Mouse (Mus musculus) forebrain, embryonic 11.5 days (tissue): ENCODE measurements around the gene Ric1. TPM values are rescaled to one million over a fixed set of nuclear protein-coding genes. Genes with fewer than 3 reads are reported as not detected.

Experiments
- ATAC-seq: fragments of 200-750 bp; cut with Nextera tagmentation; replicated peaks from 2 replicates; pipeline ENCODE4 v1.8.0; 2017; ENCODE audit warnings: moderate TSS enrichment; ENCODE audit not compliant: low FRiP score
- DNase-seq: peaks from one replicate; pipeline ENCODE4 v3.0.0-alpha.2; 2017; ENCODE audit warnings: low spot score
- H3K27ac ChIP-seq: fragments of 300-500 bp; sonication (generic); 2 replicates; pipeline ENCODE4 v1.5.1; 2014; ENCODE audit warnings: low read depth, low read length
- H3K27me3 ChIP-seq: fragments of 300-500 bp; sonication (generic); 2 replicates; pipeline ENCODE4 v1.6.1; 2014; ENCODE audit warnings: mild to moderate bottlenecking, low read length, mixed read lengths; ENCODE audit not compliant: control insufficient read depth, insufficient read depth
- H3K36me3 ChIP-seq: fragments of 300-500 bp; sonication (generic); 2 replicates; pipeline ENCODE4 v1.6.1; 2014; ENCODE audit warnings: mild to moderate bottlenecking, low read length, moderate library complexity, mixed read lengths; ENCODE audit not compliant: control insufficient read depth, insufficient read depth
- H3K4me1 ChIP-seq: fragments of 300-500 bp; sonication (generic); replicated peaks from 2 replicates; pipeline ENCODE4 v1.6.1; 2014; ENCODE audit warnings: low read length, mixed read lengths; ENCODE audit not compliant: control insufficient read depth, insufficient read depth
- H3K4me2 ChIP-seq: fragments of 300-500 bp; sonication (generic); 2 replicates; pipeline ENCODE4 v1.6.1; 2014; ENCODE audit warnings: low read depth, mild to moderate bottlenecking, low read length, moderate library complexity, mixed read lengths; ENCODE audit not compliant: severe bottlenecking
- H3K4me3 ChIP-seq: fragments of 300-500 bp; sonication (generic); 2 replicates; pipeline ENCODE4 v1.5.1; 2014; ENCODE audit warnings: low read depth, low read length
- H3K9ac ChIP-seq: fragments of 300-500 bp; sonication (generic); 2 replicates; pipeline ENCODE4 v1.6.1; 2014; ENCODE audit warnings: low read length
- H3K9me3 ChIP-seq: fragments of 300-500 bp; sonication (generic); 2 replicates; pipeline ENCODE4 v1.6.1; 2016; ENCODE audit warnings: low read length, mixed read lengths; ENCODE audit not compliant: control insufficient read depth
- WGBS: fragments of 180-500 bp; shearing (Covaris S2); extraction: QIAGEN DNeasy Blood & Tissue Kit; methylation state at CpG from one replicate; pipeline ENCODE4 v1.1.7; 2014; 5-methylcytosine and 5-hydroxymethylcytosine counted together
- polyA plus RNA-seq: library from polyadenylated mRNA; unstranded; fragments of >200 nt; fragmentation: Nextera tagmentation; extraction: Ambion mirVana; gene quantifications from 2 replicates; pipeline ENCODE4 v1.2.1, GENCODE M21; 2014

Ric1 gene
- polyA plus RNA-seq, result 11.8 and 13.5 TPM in 2 replicates

DNA sequence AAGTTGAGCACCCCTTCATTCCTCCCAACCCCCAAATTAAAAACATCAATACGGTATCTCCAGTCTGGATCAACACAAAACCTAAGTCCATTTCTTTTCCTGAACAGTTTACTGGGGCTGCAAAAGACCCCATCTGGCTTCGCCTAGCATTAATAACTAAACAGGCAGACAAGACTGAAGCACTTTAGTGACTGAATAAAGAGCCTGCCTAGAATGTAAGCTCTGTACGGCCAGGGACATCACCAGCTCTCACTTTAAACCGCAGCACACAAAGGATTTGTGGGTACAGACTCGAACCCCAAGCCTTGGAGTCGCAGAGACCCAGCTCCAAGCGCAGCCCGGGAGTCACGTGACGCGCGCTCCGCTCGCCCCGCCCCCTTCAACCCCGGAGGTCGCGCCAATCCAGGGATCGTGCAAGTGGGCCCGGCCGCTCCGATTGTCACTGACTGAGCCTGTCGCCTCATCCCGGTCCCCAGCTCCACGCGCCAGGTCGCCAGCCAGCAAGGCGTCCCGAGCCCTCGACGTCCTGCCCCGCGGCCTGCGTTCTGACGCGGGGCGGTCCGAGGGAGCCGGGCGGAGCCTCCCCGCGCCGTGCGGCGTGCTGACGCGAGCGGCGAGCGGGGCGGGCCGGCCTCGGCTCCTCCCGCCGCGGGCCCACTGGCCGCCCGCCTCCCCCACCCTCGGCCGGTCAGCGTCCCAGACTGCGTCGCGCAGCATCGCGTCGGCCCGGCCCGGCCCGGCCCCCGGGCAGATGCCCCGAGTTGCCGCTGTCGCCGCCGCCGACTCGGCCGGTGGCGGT is at the start of gene Ric1:
Gene Ric1, plus strand, starts transcription at position 646 of the 799 bp plus-strand sequence.
- under 1% methylated on average over 59 of the region's 80 CpGs for WGBS
- Histone ChIP-seq H3K4me1 (no peaks in the 10 kb centered on the region; the same call in 1 of the 2 replicates), H3K4me3 (peak within 1 kb of the TSS; percentile 89), H3K27ac (peak within 1 kb of the TSS; percentile 86), H3K9ac (peak within 1 kb of the TSS; percentile 87), H3K4me2 (peak within 1 kb of the TSS; percentile 74), H3K36me3 (no peaks in the 10 kb centered on the region), H3K9me3 (no peaks in the 10 kb centered on the region), H3K27me3 (no peaks in the 10 kb centered on the region)
- DNase-seq (peak; percentile 94), ATAC-seq (peak; percentile 98)

DNA sequence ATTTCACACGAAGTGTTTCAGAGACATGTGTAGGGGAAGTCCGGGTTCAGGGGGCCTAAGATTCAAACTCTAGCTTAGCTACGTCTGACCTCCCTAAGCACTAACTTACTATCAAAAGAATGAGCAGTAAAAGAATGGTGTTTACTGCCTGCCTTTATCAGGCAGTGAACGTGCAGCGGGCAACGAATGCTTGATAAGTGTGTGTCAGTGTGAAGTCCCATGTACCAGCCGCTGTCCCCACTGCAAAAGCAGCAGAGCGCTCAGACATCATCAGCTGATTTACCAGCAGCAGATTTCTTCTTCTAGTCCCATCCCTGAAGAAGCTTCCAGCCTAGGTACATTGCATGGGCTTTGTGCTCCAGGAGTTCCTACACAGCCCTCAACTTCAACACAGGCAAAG is 49.7 kb upstream of the Ric1 start:
- Histone ChIP-seq H3K4me1 (no peaks in the 10 kb centered on the region), H3K27me3 (no peaks in the 10 kb centered on the region), H3K9ac (no peak overlapping the region), H3K4me3 (no peak overlapping the region), H3K27ac (no peak overlapping the region), H3K36me3 (no peaks in the 10 kb centered on the region), H3K9me3 (no peaks in the 10 kb centered on the region), H3K4me2 (no peak overlapping the region)
- WGBS, result 90% methylated on average over 8 of the region's 8 CpGs
- ATAC-seq (no peak), DNase-seq (no peak)

DNA sequence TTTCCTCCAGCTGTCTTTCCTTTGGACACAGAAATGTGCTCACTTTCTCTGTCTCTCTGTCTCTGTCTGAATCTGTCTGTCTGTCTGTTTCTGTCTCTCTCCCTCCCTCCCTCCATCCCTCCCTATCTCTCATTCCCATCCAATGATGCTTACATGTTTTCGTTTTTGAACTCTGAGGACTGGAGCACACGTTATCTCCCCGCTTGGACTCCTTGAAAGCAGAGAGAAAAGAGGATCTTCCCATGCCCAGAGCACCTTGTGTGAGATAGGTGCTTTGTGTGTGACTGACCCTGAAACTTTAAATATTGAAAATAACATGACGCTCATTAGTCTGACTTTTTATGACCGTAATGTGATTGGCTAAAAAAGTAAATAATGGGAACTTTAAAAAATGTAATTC is 49.1 kb upstream of the Ric1 start:
- no peak overlapping the region for H3K27ac ChIP-seq
- DNase-seq (no peak), ATAC-seq (no peak)
- no peak overlapping the region for H3K4me2 ChIP-seq
- no peak overlapping the region for H3K9ac ChIP-seq
- H3K36me3 ChIP-seq, result no peaks in the 10 kb centered on the region
- H3K9me3 ChIP-seq, result no peaks in the 10 kb centered on the region
- H3K4me3 ChIP-seq, result no peak overlapping the region
- no peaks in the 10 kb centered on the region for H3K27me3 ChIP-seq
- 89% methylated on average over 5 of the region's 5 CpGs for WGBS
- H3K4me1 ChIP-seq, result no peaks in the 10 kb centered on the region

DNA sequence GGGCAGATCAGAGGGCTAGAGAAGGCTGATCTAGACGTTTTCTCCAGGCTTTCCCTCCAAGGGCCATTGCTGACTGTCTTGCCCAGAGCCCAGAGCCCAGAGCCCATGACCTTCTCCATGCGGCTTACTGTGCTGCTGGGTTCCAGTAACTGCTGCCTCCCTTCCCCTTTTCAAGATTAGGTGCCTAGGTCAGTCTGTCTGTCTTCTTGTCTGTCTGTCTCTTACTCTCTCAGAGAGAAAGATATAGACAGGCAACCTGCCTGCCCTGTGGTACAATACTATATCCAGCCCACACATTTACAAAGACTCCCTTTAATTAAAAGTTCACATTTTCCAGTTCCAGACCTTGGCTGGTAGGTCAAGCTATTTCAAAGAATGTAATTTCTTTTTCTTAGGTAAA is 47.3 kb upstream of the Ric1 start:
- H3K4me3 ChIP-seq, result no peak overlapping the region
- no peak for DNase-seq
- no peaks in the 10 kb centered on the region for H3K4me1 ChIP-seq
- ATAC-seq, result no peak
- H3K4me2 ChIP-seq, result no peak overlapping the region
- no peak overlapping the region for H3K9ac ChIP-seq
- H3K9me3 ChIP-seq, result no peaks in the 10 kb centered on the region
- WGBS, result 59% methylated on average over 2 of the region's 2 CpGs
- H3K27ac ChIP-seq, result no peak overlapping the region
- no peaks in the 10 kb centered on the region for H3K36me3 ChIP-seq
- no peaks in the 10 kb centered on the region for H3K27me3 ChIP-seq

DNA sequence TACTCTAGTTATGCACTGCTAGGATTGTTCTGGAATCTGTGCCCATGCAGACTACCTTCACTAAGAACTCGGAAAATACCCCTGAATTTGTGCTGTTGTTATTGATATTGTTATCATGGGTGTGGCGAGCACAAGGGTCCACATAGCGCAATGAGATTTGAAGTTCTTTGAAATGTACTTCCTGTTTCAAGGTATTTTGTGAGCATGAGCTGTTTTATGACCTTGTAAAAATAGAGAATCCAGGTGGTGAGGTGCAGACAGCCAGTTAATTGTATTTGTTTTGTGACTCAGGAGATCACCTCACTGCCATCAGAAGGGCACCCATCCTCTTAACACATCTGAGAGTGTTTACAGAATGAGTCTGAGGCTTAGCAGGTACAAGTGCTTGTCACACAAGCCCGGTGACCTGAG is 46.9 kb upstream of the Ric1 start:
- H3K9me3 ChIP-seq, result no peaks in the 10 kb centered on the region
- no peak overlapping the region for H3K4me3 ChIP-seq
- no peak overlapping the region for H3K9ac ChIP-seq
- ATAC-seq, result no peak
- no peaks in the 10 kb centered on the region for H3K4me1 ChIP-seq
- H3K27me3 ChIP-seq, result no peaks in the 10 kb centered on the region
- WGBS, result 91% methylated on average over 4 of the region's 4 CpGs
- H3K4me2 ChIP-seq, result no peak overlapping the region
- no peaks in the 10 kb centered on the region for H3K36me3 ChIP-seq
- no peak for DNase-seq
- no peak overlapping the region for H3K27ac ChIP-seq

DNA sequence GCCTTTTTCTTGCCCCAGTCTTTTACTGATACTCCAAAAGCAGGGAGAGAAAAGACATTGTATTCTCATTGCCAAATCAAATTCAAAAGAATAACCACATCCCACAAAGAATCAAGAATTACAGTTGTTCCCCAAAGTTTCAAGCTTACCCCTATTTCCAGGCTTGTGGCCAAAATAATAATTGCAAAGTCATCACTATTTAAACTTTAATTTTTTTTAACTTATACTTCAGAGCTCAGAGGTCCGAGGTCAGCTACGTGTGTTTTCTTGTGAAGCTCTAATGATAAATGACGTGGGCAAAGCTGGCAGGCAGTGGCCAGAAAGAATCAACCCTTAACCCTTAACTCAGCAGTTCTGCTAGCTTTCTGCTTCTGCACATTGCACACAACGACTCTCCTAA is 43.5 kb upstream of the Ric1 start:
- Histone ChIP-seq H3K27me3 (no peaks in the 10 kb centered on the region), H3K9ac (no peak overlapping the region), H3K4me3 (no peak overlapping the region), H3K36me3 (no peaks in the 10 kb centered on the region), H3K4me1 (no peaks in the 10 kb centered on the region), H3K27ac (no peak overlapping the region), H3K4me2 (no peak overlapping the region), H3K9me3 (no peaks in the 10 kb centered on the region)
- ATAC-seq, result no peak
- no peak for DNase-seq
- 55% methylated on average over 4 of the region's 4 CpGs for WGBS

DNA sequence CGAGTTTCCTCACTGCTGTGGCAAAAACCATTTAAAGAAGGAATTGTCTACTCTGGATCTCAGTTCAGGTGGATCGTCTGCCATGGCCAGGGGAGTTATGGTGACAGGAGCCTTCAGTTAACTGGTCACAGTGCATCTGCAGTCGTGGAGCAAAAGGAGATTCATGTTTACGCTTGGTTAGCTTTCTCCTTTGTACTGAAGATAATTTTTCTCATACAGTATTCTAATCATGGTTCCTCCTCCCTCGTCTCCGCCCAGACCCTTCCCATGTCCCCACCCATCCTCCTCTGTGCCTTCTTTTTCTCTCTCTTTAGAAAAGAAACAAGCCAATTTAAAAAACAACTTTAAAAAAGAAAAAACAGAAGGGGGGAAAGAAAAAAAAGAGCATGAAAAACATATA is 40.5 kb upstream of the Ric1 start:
- Histone ChIP-seq H3K36me3 (no peaks in the 10 kb centered on the region), H3K27ac (no peak overlapping the region), H3K27me3 (no peaks in the 10 kb centered on the region), H3K4me2 (no peak overlapping the region), H3K9ac (no peak overlapping the region), H3K4me1 (no peaks in the 10 kb centered on the region), H3K4me3 (no peak overlapping the region), H3K9me3 (no peaks in the 10 kb centered on the region)
- no peak for ATAC-seq
- no peak for DNase-seq
- 76% methylated on average over 6 of the region's 6 CpGs for WGBS

DNA sequence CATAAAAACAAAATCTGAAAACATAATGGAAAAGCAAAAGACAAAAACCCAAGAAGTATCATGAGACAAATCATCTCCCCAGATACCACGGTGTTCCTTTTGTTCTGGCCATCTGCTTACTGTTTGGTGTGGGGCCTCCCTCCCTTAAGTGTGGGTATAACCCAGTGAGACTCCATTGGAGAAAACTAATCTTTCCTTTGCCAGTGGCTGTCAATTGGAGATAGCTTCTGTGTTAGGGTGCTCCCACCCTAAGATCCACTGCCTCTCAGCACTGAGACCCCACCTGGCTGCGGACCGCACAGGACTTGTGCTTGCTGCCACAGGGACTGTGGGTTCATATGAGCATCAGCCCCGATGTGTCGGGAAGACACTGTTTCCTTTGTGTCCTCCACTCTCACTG is 39.9 kb upstream of the Ric1 start:
- H3K4me3 ChIP-seq, result no peak overlapping the region
- ATAC-seq (no peak), DNase-seq (no peak)
- H3K4me1 ChIP-seq, result no peaks in the 10 kb centered on the region
- no peaks in the 10 kb centered on the region for H3K9me3 ChIP-seq
- 79% methylated on average over 5 of the region's 5 CpGs for WGBS
- H3K27ac ChIP-seq, result no peak overlapping the region
- H3K9ac ChIP-seq, result no peak overlapping the region
- no peak overlapping the region for H3K4me2 ChIP-seq
- H3K27me3 ChIP-seq, result no peaks in the 10 kb centered on the region
- H3K36me3 ChIP-seq, result no peaks in the 10 kb centered on the region

DNA sequence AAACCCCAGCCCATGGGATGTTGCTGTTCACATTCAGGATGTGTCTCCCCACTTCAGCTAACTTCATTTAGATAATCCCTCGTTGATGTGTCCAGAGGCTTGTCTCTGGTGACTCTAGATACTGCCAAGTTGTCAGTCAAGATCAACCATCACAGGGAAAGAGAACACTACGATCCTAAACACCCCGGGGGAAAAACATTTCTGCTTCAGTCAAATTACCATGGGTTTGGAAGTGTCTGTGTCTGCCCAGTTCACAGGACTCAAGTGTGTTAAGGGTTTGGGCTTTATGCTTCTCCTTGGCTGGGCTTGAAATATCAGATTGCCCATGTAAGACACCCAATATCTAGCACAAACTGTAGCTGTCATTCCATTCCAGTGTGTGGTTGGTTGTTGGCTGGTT is 39.4 kb upstream of the Ric1 start:
- H3K9me3 ChIP-seq, result no peaks in the 10 kb centered on the region
- no peaks in the 10 kb centered on the region for H3K36me3 ChIP-seq
- H3K4me2 ChIP-seq, result no peak overlapping the region

More for the DNA sequence above, 39.4 kb upstream of the Ric1 start:
- no peak overlapping the region for H3K9ac ChIP-seq
- WGBS, result 73% methylated on average over 3 of the region's 3 CpGs
- H3K4me3 ChIP-seq, result no peak overlapping the region
- no peaks in the 10 kb centered on the region for H3K27me3 ChIP-seq
- no peak overlapping the region for H3K27ac ChIP-seq
- no peaks in the 10 kb centered on the region for H3K4me1 ChIP-seq
- DNase-seq, result no peak
- no peak for ATAC-seq
